Mouse (Mus musculus) MEL (cell line): Measurements from ENCODE around the gene Ticam1. TPM values are rescaled to one million over a fixed set of nuclear protein-coding genes. Genes with fewer than 3 reads are reported as not detected.

ENCODE experiments used
- DNase-seq: peaks from one replicate; pipeline ENCODE4 v3.0.0; 2011; ENCODE audit warnings: low read depth, low spot score
- H3K27ac ChIP-seq: 2 replicates; pipeline ENCODE4 v1.5.1; 2012; ENCODE audit warnings: low read depth, mild to moderate bottlenecking, control low read depth, low read length, moderate library complexity; ENCODE audit not compliant: control insufficient read depth
- H3K27me3 ChIP-seq, 2 experiments: fragments of 150-350 bp in 1 of 2; sonication (generic) in 1 of 2; 2 replicates each; pipeline ENCODE4 v1.6.1; 2012; ENCODE audit warnings: low read length in 2 of 2, mild to moderate bottlenecking in 2 of 2, improper control_type of control experiment in 1 of 2, moderate library complexity in 1 of 2; ENCODE audit not compliant: insufficient read depth in 2 of 2, control insufficient read depth in 1 of 2
- H3K36me3 ChIP-seq, 2 experiments: 2 replicates each; pipeline ENCODE4 v1.6.1; 2012 to 2014; ENCODE audit warnings: low read length in 2 of 2, improper control_type of control experiment in 1 of 2, inconsistent platforms in 1 of 2, mild to moderate bottlenecking in 1 of 2; ENCODE audit not compliant: insufficient read depth in 2 of 2, control insufficient read depth in 1 of 2
- H3K4me1 ChIP-seq, 2 experiments: fragments of 150-350 bp in 1 of 2; sonication (generic) in 1 of 2; 2 replicates each; pipeline ENCODE4 v1.6.1; 2012; ENCODE audit warnings: low read length in 2 of 2, improper control_type of control experiment in 1 of 2, mild to moderate bottlenecking in 1 of 2; ENCODE audit not compliant: insufficient read depth in 2 of 2, control insufficient read depth in 1 of 2
- H3K4me3 ChIP-seq, 2 experiments: fragments of 150-350 bp in 1 of 2; sonication (generic) in 1 of 2; 2 replicates each; pipeline ENCODE4 v1.5.1; 2012; ENCODE audit warnings: low read depth in 2 of 2, low read length in 2 of 2, mild to moderate bottlenecking in 2 of 2, moderate library complexity in 2 of 2, control low read depth in 1 of 2, improper control_type of control experiment in 1 of 2; ENCODE audit not compliant: control insufficient read depth in 1 of 2, insufficient read depth in 1 of 2
- H3K79me2 ChIP-seq: 2 replicates; pipeline ENCODE4 v1.6.1; 2012; ENCODE audit warnings: mild to moderate bottlenecking, low read length, moderate library complexity; ENCODE audit not compliant: control insufficient read depth, poor library complexity, insufficient read depth
- H3K9ac ChIP-seq: 2 replicates; pipeline ENCODE4 v1.6.1; 2012; ENCODE audit warnings: low read depth, mild to moderate bottlenecking, control low read depth, low read length, moderate library complexity; ENCODE audit not compliant: control insufficient read depth, poor library complexity, severe bottlenecking
- H3K9me3 ChIP-seq: fragments of 150-350 bp; sonication (generic); replicated peaks from 2 replicates; pipeline ENCODE4 v1.6.1; 2012; ENCODE audit warnings: mild to moderate bottlenecking, low read length, improper control_type of control experiment, moderate library complexity; ENCODE audit not compliant: insufficient read depth
- CHD1 ChIP-seq: IDR thresholded peaks from 2 replicates; pipeline ENCODE4 v1.6.1; 2012; ENCODE audit warnings: low read depth, mild to moderate bottlenecking, inconsistent platforms, low read length, improper control_type of control experiment
- CTCF ChIP-seq, 3 experiments: IDR thresholded peaks in 2 of 3; conservative IDR thresholded peaks in 1 of 3; 2 replicates each; pipeline ENCODE4 v1.5.1; 2011 to 2012; ENCODE audit warnings: low read length in 3 of 3, low read depth in 2 of 3, mild to moderate bottlenecking in 2 of 3, improper control_type of control experiment in 1 of 3, inconsistent platforms in 1 of 3, mixed read lengths in 1 of 3, moderate library complexity in 1 of 3; ENCODE audit not compliant: control insufficient read depth in 1 of 3, insufficient read depth in 1 of 3, poor library complexity in 1 of 3, severe bottlenecking in 1 of 3
- ELF1 ChIP-seq: IDR thresholded peaks from 2 replicates; pipeline ENCODE4 v1.6.1; 2014; ENCODE audit warnings: low read depth, mild to moderate bottlenecking, inconsistent platforms, low read length, improper control_type of control experiment, moderate library complexity
- ETS1 ChIP-seq: IDR thresholded peaks from 2 replicates; pipeline ENCODE4 v1.6.1; 2012; ENCODE audit warnings: low read depth, mild to moderate bottlenecking, inconsistent platforms, low read length, improper control_type of control experiment, moderate library complexity
- GABPA ChIP-seq: IDR thresholded peaks from 2 replicates; pipeline ENCODE4 v1.6.1; 2012; ENCODE audit warnings: low read depth, mild to moderate bottlenecking, inconsistent platforms, low read length, improper control_type of control experiment, moderate library complexity
- GATA1 ChIP-seq: IDR thresholded peaks from 2 replicates; pipeline ENCODE4 v1.6.1; 2011; ENCODE audit warnings: low read depth, low read length, improper control_type of control experiment
- JUND ChIP-seq: IDR thresholded peaks from 2 replicates; pipeline ENCODE4 v1.6.1; 2011; ENCODE audit warnings: low read depth, mild to moderate bottlenecking, improper control_type of control experiment, low read length
- MAX ChIP-seq: IDR thresholded peaks from 2 replicates; pipeline ENCODE4 v1.6.1; 2011; ENCODE audit warnings: low read length, improper control_type of control experiment
- MAZ ChIP-seq: IDR thresholded peaks from 2 replicates; pipeline ENCODE4 v1.6.1; 2012; ENCODE audit warnings: low read depth, mild to moderate bottlenecking, inconsistent platforms, low read length, improper control_type of control experiment
- MXI1 ChIP-seq: IDR thresholded peaks from 2 replicates; pipeline ENCODE4 v1.6.1; 2011; ENCODE audit warnings: mild to moderate bottlenecking, low read depth, low read length, improper control_type of control experiment
- MYC ChIP-seq: IDR thresholded peaks from 2 replicates; pipeline ENCODE4 v1.6.1; 2011; ENCODE audit warnings: low read depth, mild to moderate bottlenecking, low read length, improper control_type of control experiment, moderate library complexity
- POLR2A ChIP-seq, 2 experiments: IDR thresholded peaks; 2 replicates each; pipeline ENCODE4 v1.6.1; 2011 to 2012; ENCODE audit warnings: low read length in 2 of 2, mild to moderate bottlenecking in 2 of 2, control low read depth in 1 of 2, improper control_type of control experiment in 1 of 2, low read depth in 1 of 2, moderate library complexity in 1 of 2; ENCODE audit not compliant: control insufficient read depth in 1 of 2, insufficient read depth in 1 of 2, poor library complexity in 1 of 2
- POLR2AphosphoS2 ChIP-seq: IDR thresholded peaks from 2 replicates; pipeline ENCODE4 v1.6.1; 2011; ENCODE audit warnings: low read length, improper control_type of control experiment
- POLR2AphosphoS5 ChIP-seq: IDR thresholded peaks from 2 replicates; pipeline ENCODE4 v1.6.1; 2012; ENCODE audit warnings: low read depth, borderline replicate concordance, mild to moderate bottlenecking, inconsistent platforms, low read length, moderate library complexity, mixed read lengths
- RAD21 ChIP-seq: IDR thresholded peaks from 2 replicates; pipeline ENCODE4 v1.6.1; 2011; ENCODE audit warnings: mild to moderate bottlenecking, low read depth, low read length, improper control_type of control experiment
- TAL1 ChIP-seq: IDR thresholded peaks from 2 replicates; pipeline ENCODE4 v1.6.1; 2012; ENCODE audit warnings: mild to moderate bottlenecking, inconsistent platforms, low read length, moderate library complexity, mixed read lengths
- UBTF ChIP-seq: IDR thresholded peaks from 2 replicates; pipeline ENCODE4 v1.6.1; 2012; ENCODE audit warnings: low read depth, mild to moderate bottlenecking, inconsistent platforms, low read length, improper control_type of control experiment, moderate library complexity, borderline replicate concordance; ENCODE audit not compliant: insufficient read depth
- ZC3H11A ChIP-seq: IDR thresholded peaks from 2 replicates; pipeline ENCODE4 v1.6.1; 2012; ENCODE audit warnings: low read depth, mild to moderate bottlenecking, inconsistent platforms, low read length, improper control_type of control experiment
- ZKSCAN1 ChIP-seq: IDR thresholded peaks from 2 replicates; pipeline ENCODE4 v1.6.1; 2012; ENCODE audit warnings: low read depth, mild to moderate bottlenecking, inconsistent platforms, low read length, improper control_type of control experiment, moderate library complexity
- polyA plus RNA-seq, 2 experiments: library from polyadenylated mRNA; stranded (reverse) in 1 of 2; unstranded in 1 of 2; fragments of >175 nt in 1 of 2; fragments of >200 nt in 1 of 2; gene quantifications; 2 replicates each; pipeline versions ENCODE4 v1.2.1 to v1.2.4; 2012; ENCODE audit warnings: low replicate concordance in 2 of 2, low read depth in 1 of 2; ENCODE audit not compliant: insufficient read length in 2 of 2, insufficient read depth in 1 of 2, missing spikeins in 1 of 2
- total RNA-seq: library from RNA; depleted of rRNA; stranded (reverse); fragments of 300-350 nt; gene quantifications from 2 replicates; pipeline ENCODE4 v1.2.3, GENCODE M21; 2012

Gene Ticam1
- total and polyA plus RNA-seq, 3 experiments: 4.6 to 8.7 TPM; not detected in 1

DNA sequence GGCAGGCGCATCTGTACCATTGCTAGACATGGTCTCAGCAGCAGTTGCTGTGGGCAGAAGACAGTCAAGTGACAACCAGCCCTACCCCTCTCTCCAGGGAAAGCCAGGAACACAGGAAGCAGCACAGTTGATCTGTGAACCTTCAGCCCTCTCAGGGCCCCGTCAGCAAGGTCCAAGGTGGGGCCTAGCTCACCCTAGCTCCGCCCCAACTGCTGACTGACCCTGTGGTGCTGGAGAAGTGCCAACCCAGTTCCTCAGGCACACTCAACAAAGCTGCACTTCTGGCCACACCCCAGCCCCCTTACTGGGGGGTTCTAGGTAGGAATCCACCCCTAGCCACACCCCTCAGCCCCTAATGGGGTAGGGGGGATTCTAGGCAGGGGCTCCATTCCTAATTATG lies 11.2 kb upstream of the Ticam1 start:
- Histone ChIP-seq H3K79me2 (no peaks in the 10 kb centered on the region; the same call in 1 of the 2 replicates), H3K9me3 (no peaks in the 10 kb centered on the region)
- no peak for TF ChIP-seq TAL1
- no peak for TF ChIP-seq POLR2AphosphoS5
- no peak for TF ChIP-seq POLR2AphosphoS2
- no peak for TF ChIP-seq ETS1
- TF ChIP-seq MAZ: no peak
- TF ChIP-seq, all 39 proteins: peak for 0
- peaks cover 0 to 23% of the 10 kb centered on the region in 2 experiments; a peak in 2 of 4 replicates for H3K36me3 ChIP-seq
- no peaks in the 10 kb centered on the region for H3K27me3 ChIP-seq
- peak overlapping the region; percentile 22 for H3K9ac ChIP-seq
- H3K4me3 ChIP-seq: 0 out of 4 replicates have a peak overlapping the region, but pooled peaks of 1 of the 2 experiments have one; percentile 11
- peak; percentile 57 for DNase-seq
- peaks cover 6 to 44% of the 10 kb centered on the region in 2 experiments; a peak in 3 of 4 replicates for H3K4me1 ChIP-seq
- peak overlapping the region; percentile 75; the same call in 1 of the 2 replicates for H3K27ac ChIP-seq

DNA sequence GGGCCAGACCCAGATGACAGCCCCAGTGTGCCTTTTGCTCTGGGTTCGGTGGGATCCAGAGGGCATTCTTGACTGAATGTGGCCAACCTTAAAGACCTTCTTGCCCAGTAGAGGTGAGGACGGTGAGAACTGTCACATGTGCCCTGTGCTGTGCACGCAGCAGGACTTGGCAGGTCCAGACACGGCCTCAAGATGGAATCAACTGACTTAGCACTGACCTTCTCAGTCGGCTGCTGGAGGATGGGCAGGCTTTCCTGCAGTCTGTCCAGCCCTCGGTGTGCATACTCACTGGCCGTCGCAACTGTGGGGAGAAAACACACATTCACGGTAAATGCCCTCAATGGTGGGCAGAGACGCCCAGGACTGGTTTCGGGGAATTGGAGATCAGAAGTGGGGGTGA lies 9.4 kb upstream of the Ticam1 start:
- peaks cover 0 to 20% of the 10 kb centered on the region in 2 experiments; a peak in 2 of 4 replicates for H3K36me3 ChIP-seq
- no peak for DNase-seq

GRCm38 (mm10) chr17:56283316-56283715 lies 6.7 kb upstream of the Ticam1 start:
- peaks cover 0 to 13% of the 10 kb centered on the region in 2 experiments; a peak in 2 of 4 replicates for H3K36me3 ChIP-seq
- no peaks in the 10 kb centered on the region for H3K79me2 ChIP-seq
- H3K4me1 ChIP-seq: peaks cover 0 to 26% of the 10 kb centered on the region in 2 experiments; a peak in 3 of 4 replicates
- no peaks in the 10 kb centered on the region for H3K27me3 ChIP-seq
- no peak overlapping the region for H3K4me3 ChIP-seq
- no peak for TF ChIP-seq JUND
- TF ChIP-seq CTCF (IDR thresholded peaks at IDR 0.05 in 2 of 3, conservative IDR thresholded peaks at IDR 0.05 in 1 of 3; ENCODE audit: control insufficient read depth in 1 of 3, insufficient read depth in 1 of 3, low read depth in 2 of 3, low read length in 3 of 3, poor library complexity in 1 of 3, severe bottlenecking in 1 of 3): 0 out of 6 replicates have a peak, but pooled peaks of 1 of the 3 experiments have one; percentile 0
- no peak overlapping the region for H3K27ac ChIP-seq
- H3K9ac ChIP-seq: no peak overlapping the region
- no peaks in the 10 kb centered on the region for H3K9me3 ChIP-seq
- DNase-seq: peak; percentile 68

More for the DNA sequence above, 9.4 kb upstream of the Ticam1 start:
- no peak overlapping the region for H3K27ac ChIP-seq
- no peak overlapping the region for H3K9ac ChIP-seq
- no peaks in the 10 kb centered on the region; the same call in 1 of the 2 replicates for H3K79me2 ChIP-seq
- no peak for TF ChIP-seq UBTF
- no peak for TF ChIP-seq GATA1
- TF ChIP-seq MYC: no peak
- TF ChIP-seq ELF1: no peak
- no peak for TF ChIP-seq GABPA
- no peak for TF ChIP-seq MAX
- TF ChIP-seq MXI1: no peak
- no peak for TF ChIP-seq POLR2A (IDR thresholded peaks at IDR 0.05; ENCODE audit: control insufficient read depth in 1 of 2, insufficient read depth in 1 of 2, low read depth in 1 of 2, low read length in 2 of 2, poor library complexity in 1 of 2)
- TF ChIP-seq RAD21: no peak
- no peak for TF ChIP-seq ZKSCAN1
- TF ChIP-seq ZC3H11A: no peak
- TF ChIP-seq CHD1: no peak
- H3K27me3 ChIP-seq: no peaks in the 10 kb centered on the region
- H3K4me1 ChIP-seq: peaks cover 4 to 40% of the 10 kb centered on the region in 2 experiments; a peak in 3 of 4 replicates
- H3K4me3 ChIP-seq: no peak overlapping the region
- no peaks in the 10 kb centered on the region for H3K9me3 ChIP-seq
